Mouse (Mus musculus) ES-CJ7 (cell line): ENCODE measurements at regions not wholly inside any gene's neighbourhood (a gene's known extent, or its start where the extent isn't known, plus 50 kb on each side); places are given as distances from the start of the nearest gene placed in this dataset.

ENCODE experiments used
- DNase-seq: peaks from one replicate; pipeline ENCODE4 v3.0.0; 2011; ENCODE audit warnings: low read depth, low spot score

DNA sequence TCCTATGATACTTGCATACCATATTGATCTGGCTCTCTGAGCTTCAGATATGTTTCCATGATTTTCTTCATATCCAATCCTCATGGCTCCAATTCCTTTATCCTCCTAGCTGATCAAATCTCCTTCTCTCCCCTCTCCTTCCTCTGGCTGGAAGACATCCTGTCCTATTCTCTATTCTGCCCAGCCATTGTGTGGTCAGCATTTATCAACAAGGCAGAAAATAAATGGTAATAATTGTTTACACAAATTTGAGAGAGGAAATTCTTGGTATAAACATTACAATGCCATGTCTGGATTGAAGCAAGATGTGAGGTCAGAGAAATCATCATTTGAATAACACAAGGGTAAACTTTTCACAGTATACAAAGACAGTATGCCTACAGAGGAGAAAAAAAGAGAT is 158.2 kb downstream of the Naf1 start:
- DNase-seq: no peak

- no peak for DNase-seq
Measured at GRCm38 (mm10) chr8:67032856-67033255, 172.8 kb downstream of the Naf1 start.

DNA sequence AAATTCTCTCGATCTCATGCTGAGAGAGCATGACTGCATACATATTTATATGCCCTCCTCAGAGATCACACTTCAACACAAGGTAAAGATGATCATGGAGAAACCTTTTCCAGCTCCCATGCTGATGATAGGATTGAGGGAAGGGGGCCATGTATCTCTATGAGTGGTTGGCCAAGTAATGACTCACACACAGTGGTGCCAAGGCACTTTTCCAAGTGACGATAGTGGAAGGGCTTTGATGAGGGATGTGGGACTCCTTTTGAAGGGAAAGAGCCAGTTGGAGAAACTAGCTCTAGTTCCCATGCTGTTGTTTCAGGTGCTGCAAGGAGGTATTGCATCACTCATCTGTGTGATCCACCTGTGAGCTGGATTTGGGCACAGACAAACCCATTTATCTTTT is 201.5 kb downstream of the Naf1 start:
- DNase-seq: no peak

DNA sequence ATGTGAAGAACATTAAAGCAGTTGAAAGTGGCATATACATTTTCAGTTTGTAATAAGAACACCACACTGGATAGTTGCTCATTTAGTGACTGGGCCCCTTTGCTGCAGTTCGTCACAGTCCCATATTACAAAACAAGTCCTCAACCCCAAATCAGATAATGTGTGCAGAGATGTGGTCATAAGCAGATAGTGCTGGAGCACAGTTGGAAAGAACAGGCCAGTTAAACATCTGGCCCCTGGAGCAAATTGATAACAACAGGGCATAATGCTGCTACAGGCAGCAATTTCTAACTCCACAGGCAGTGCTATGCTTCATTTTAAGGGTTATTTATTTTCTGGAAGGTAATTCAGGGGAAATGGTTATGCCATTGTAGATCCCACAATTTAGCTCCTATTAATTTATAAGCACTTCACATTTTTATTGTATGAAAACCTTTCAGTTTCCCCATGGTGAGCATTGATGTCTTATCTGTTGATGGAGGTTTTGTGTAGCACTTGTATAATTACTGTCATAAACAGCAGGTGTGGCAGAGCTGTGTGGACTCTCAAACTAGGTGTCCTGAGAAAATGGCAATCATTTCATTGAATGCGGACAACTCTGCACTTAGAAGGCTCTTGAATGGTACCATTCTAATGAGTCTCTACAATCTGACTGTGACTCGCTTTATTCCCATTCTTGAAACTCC is 208.2 kb downstream of the Naf1 start:
- DNase-seq: no peak

DNA sequence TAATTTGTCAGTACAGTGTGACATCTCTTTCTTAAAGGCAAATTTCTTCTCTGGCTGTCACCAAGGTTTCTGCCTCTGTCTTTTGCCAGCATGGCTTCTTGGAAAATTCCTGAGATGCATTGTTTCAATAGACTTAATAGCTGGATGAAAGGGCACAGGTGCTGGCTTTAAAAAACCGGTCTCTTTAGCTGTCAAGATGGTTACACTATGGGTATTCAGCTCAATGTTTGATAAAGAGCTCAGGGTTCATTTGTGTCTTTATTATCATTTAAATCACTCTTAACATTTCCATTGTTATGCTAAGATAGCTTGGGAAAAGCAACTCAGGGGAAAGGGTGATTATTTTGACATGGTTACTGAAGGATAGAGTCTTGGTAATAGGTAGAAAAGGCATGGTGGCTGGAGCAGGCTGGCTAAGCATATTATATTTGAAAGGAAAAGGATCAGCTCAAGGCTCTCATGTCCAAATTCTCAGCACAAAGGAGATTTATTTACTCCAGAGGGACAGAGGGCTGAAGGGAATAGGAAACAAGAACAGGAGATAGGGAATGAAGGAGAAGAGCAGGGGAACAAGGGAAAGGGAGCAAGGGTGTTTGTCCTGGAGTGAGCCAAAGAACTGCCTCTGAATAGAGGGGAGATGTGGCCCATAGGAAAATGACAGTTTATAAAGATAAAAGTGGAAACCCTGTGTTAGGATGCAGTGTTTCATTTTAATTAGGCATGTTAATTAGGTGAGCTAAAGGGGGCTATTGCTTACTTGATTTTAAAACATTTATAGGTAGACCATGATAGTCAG is 226.4 kb downstream of the Naf1 start:
- DNase-seq: peak; percentile 82
